Mouse (Mus musculus): ENCODE measurements at regions not wholly inside any gene's neighbourhood (a gene's known extent, or its start where the extent isn't known, plus 50 kb on each side); places are given as distances from the start of the nearest gene placed in this dataset.

DNA sequence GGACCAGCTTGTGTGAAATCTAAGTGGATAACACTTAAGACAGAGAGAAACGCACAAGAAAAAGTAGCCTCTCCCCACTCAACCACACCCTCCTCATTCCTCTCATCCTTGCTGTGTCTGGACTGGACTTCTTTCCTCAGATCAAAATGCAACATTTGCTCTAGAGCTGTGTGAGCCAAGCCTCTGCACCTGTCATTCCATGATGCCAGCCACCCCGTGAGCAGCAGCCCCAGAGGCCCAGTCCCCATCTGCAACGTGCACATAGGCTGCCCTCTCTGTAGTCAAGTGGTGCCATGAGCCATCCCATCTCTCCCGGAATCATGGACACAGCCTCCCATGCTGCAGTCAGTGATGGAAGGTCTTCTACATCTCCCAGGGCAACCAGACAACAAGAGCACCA, 55.1 kb upstream of the Gpc1 start:
- whole genome bisulfite sequencing, result 89% methylated on average over 4 of the region's 4 CpGs
- H3K9me3 ChIP-seq (ENCODE audit: control insufficient read depth, low read length), result no peaks in the 10 kb centered on the region
- no peaks in the 10 kb centered on the region for H3K27me3 ChIP-seq (ENCODE audit: control insufficient read depth, insufficient read depth, low read length)
- H3K4me1 ChIP-seq (ENCODE audit: control insufficient read depth, insufficient read depth, low read length), result peaks cover 14% of the 10 kb centered on the region
- no peak overlapping the region for H3K4me2 ChIP-seq
- no peak for ATAC-seq (ENCODE audit: low FRiP score)
- DNase-seq (ENCODE audit: low spot score, missing footprints), result no peak
- H3K27ac ChIP-seq (ENCODE audit: low read depth, low read length), result no peak overlapping the region
- H3K9ac ChIP-seq (ENCODE audit: low read length), result no peak overlapping the region
- no peak overlapping the region for H3K4me3 ChIP-seq (ENCODE audit: low read depth, low read length)
- no peaks in the 10 kb centered on the region for H3K36me3 ChIP-seq (ENCODE audit: control insufficient read depth, insufficient read depth, low read length)

DNA sequence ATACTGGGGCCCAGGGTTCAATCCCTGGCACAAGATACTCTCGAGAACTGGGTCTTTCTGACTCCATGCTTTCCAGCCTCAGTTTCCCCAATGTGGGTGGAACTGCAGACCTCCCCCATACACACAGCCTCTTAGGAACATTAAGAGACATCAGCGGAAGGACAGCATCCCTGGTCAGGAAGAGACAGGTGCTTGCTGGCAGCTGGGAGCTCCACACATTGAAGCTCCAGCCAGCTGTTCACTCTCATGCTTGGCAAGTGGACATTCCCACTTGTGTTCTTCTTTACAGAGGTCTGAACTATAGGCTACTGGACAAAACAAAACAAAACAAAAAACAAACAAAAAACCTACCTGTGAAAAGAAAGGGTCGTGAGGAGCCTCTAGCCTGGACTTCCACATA, 55.5 kb upstream of the Gpc1 start:
- no peak overlapping the region for H3K4me2 ChIP-seq
- no peaks in the 10 kb centered on the region for H3K36me3 ChIP-seq (ENCODE audit: control insufficient read depth, insufficient read depth, low read length)
- no peak overlapping the region for H3K9ac ChIP-seq (ENCODE audit: low read length)
- no peaks in the 10 kb centered on the region for H3K9me3 ChIP-seq (ENCODE audit: control insufficient read depth, low read length)
- no peak overlapping the region for H3K4me3 ChIP-seq (ENCODE audit: low read depth, low read length)
- WGBS, result 85% methylated on average over 3 of the region's 3 CpGs
- ATAC-seq (ENCODE audit: low FRiP score) (no peak), DNase-seq (ENCODE audit: low spot score, missing footprints) (no peak)
- H3K27ac ChIP-seq (ENCODE audit: low read depth, low read length), result no peak overlapping the region
- peaks cover 14% of the 10 kb centered on the region for H3K4me1 ChIP-seq (ENCODE audit: control insufficient read depth, insufficient read depth, low read length)
- H3K27me3 ChIP-seq (ENCODE audit: control insufficient read depth, insufficient read depth, low read length), result no peaks in the 10 kb centered on the region

DNA sequence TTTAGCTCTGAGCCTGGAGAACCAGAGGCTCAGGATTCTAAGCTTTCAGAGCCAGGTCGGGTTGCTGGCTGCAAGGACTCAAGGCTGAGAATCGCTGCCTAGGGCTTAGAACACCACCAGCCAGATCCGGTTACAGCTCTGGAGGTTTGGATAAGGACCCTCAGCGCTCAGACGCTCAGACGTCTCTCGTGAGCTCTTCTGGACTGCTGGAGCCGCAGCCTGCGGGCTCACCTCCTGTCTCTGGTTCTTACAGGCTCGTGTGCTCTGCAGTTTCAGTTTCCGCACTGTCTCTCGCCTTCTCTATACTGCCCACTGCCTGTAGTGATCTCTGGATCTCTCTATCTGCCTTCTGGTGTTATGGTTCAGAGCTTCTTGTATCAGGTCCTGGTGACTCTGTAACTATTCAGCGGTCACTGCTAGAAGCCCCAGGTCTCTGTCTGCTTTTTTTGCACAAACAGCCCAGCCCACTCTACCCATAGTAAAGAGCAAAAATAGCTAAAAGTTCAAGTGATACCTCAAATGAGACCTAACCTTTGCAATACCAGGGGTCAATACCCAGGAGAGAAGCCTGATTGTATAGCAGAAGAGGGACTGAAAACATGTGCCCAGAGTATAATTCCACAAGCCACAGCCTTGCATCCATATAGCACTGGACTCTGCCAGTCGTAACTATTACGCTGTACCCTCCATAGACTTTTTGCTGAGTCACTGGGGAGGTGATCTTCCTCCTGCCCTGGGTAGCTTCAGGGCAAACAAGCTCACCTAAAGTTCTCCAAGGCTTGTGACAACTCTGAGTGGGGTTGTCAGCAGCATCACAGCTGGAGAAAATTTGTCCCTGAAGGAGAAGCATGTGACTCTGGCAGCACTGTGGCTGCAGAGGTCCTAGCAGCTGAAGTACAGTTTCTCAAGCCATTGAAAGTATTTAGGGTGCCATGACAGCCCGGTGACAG, 56.4 kb upstream of the Gpc1 start:
- Histone ChIP-seq H3K9ac (ENCODE audit: low read length) (peak overlapping the region; percentile 12; the same call in 1 of the 2 replicates), H3K27me3 (ENCODE audit: control insufficient read depth, insufficient read depth, low read length) (no peaks in the 10 kb centered on the region), H3K4me3 (ENCODE audit: low read depth, low read length) (no peak overlapping the region), H3K4me1 (ENCODE audit: control insufficient read depth, insufficient read depth, low read length) (peaks cover 14% of the 10 kb centered on the region), H3K27ac (ENCODE audit: low read depth, low read length) (no peak overlapping the region), H3K4me2 (0 out of 2 replicates have a peak overlapping the region, but pooled peaks have one; percentile 6), H3K9me3 (ENCODE audit: control insufficient read depth, low read length) (no peaks in the 10 kb centered on the region), H3K36me3 (ENCODE audit: control insufficient read depth, insufficient read depth, low read length) (no peaks in the 10 kb centered on the region)
- ATAC-seq (ENCODE audit: low FRiP score) (no peak), DNase-seq (ENCODE audit: low spot score, missing footprints) (peak; percentile 88)
- WGBS, result 49% methylated on average over 16 of the region's 16 CpGs

DNA sequence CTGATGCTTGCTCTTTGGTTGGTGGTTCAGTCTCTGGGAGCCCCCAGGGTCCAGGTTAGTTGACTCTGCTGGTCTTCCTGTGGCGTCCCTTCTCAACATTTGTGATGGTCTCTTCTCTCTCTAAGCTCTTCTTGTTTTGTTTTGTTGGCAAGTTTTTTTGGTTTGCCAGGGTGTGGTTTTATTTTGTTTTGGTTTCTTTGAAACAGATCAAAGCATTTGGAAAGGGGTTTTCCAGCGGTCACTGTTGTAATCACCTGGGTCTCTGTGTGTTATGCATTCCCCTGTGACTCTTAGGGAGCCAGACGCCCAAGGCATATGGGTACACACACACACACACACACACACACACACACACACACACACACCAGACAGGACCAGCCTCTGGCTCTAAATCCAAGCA, 57.4 kb upstream of the Gpc1 start:
- Histone ChIP-seq H3K36me3 (ENCODE audit: control insufficient read depth, insufficient read depth, low read length) (no peaks in the 10 kb centered on the region), H3K4me1 (ENCODE audit: control insufficient read depth, insufficient read depth, low read length) (peaks cover 14% of the 10 kb centered on the region), H3K27me3 (ENCODE audit: control insufficient read depth, insufficient read depth, low read length) (no peaks in the 10 kb centered on the region), H3K9ac (ENCODE audit: low read length) (no peak overlapping the region), H3K4me3 (ENCODE audit: low read depth, low read length) (no peak overlapping the region), H3K4me2 (no peak overlapping the region), H3K9me3 (ENCODE audit: control insufficient read depth, low read length) (no peaks in the 10 kb centered on the region), H3K27ac (ENCODE audit: low read depth, low read length) (no peak overlapping the region)
- no peak for ATAC-seq (ENCODE audit: low FRiP score)
- WGBS, result 77% methylated on average over 3 of the region's 3 CpGs
- DNase-seq (ENCODE audit: low spot score, missing footprints), result no peak

DNA sequence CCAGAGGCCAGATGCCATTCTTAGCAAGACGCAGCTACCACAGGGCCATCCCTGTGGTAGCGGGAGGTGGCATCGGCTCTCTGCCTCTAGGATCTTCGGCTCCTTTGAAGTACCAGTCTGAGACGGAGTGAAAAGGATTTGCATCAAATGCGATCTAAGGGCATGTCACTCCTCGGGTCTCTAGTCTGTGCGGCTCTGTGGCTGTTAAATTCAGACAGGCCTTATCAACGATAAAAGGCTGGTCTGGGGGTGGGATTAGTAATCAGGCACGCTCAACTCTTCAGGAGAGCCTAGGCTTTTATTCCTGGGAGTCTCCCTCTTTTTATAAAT, 58.7 kb upstream of the Gpc1 start:
- no peak overlapping the region for H3K4me3 ChIP-seq (ENCODE audit: low read depth, low read length)
- peak; percentile 78 for ATAC-seq (ENCODE audit: low FRiP score)
- H3K9ac ChIP-seq (ENCODE audit: low read length), result no peak overlapping the region
- DNase-seq (ENCODE audit: low spot score, missing footprints), result no peak
- H3K4me2 ChIP-seq, result no peak overlapping the region
- 25% methylated on average over 10 of the region's 10 CpGs for WGBS
- H3K27me3 ChIP-seq (ENCODE audit: control insufficient read depth, insufficient read depth, low read length), result no peaks in the 10 kb centered on the region
- peaks cover 14% of the 10 kb centered on the region for H3K4me1 ChIP-seq (ENCODE audit: control insufficient read depth, insufficient read depth, low read length)
- H3K27ac ChIP-seq (ENCODE audit: low read depth, low read length), result 0 out of 2 replicates have a peak overlapping the region, but pooled peaks have one; percentile 22
- H3K36me3 ChIP-seq (ENCODE audit: control insufficient read depth, insufficient read depth, low read length), result no peaks in the 10 kb centered on the region
- no peaks in the 10 kb centered on the region for H3K9me3 ChIP-seq (ENCODE audit: control insufficient read depth, low read length)

DNA sequence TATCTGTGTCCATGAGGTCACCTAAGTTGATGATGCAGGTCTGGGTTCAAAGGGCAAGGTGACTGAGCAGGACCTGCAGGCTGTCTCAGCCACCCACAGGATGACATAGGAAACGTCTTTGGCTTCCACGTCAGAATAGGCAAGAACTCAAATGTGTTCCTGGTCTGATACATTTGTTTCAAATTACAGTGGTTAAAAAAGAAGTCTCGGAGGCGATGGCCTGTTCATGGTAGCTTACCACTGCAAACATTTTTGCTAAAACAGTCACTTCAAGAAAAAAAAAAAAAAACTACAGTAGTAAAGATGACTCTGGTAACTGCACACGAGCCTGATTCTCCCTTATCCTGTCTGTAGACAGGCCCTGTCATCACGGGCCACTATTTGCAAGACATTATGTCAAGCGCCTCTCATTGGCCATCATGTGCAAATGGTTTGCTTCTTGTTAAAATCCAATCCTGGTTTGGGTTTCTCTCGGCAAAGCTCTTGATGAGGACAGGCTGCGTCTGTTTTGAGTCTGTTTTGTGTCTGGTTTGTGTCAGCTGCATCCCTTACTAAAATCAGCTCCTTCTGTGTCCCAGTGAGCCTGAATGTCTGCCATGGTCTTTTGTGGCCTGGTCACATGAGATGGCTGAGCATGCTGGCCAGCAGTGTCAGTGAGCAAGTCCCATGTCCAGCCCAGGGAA, 59.2 kb upstream of the Gpc1 start:
- H3K4me1 ChIP-seq (ENCODE audit: control insufficient read depth, insufficient read depth, low read length), result peaks cover 14% of the 10 kb centered on the region
- H3K27me3 ChIP-seq (ENCODE audit: control insufficient read depth, insufficient read depth, low read length), result no peaks in the 10 kb centered on the region
- H3K9ac ChIP-seq (ENCODE audit: low read length), result no peak overlapping the region
- H3K4me3 ChIP-seq (ENCODE audit: low read depth, low read length), result no peak overlapping the region
- no peaks in the 10 kb centered on the region for H3K9me3 ChIP-seq (ENCODE audit: control insufficient read depth, low read length)
- WGBS, result 71% methylated on average over 9 of the region's 9 CpGs
- 0 out of 2 replicates have a peak overlapping the region, but pooled peaks have one; percentile 22 for H3K27ac ChIP-seq (ENCODE audit: low read depth, low read length)
- peak; percentile 89 for DNase-seq (ENCODE audit: low spot score, missing footprints)
- no peak for ATAC-seq (ENCODE audit: low FRiP score)
- H3K36me3 ChIP-seq (ENCODE audit: control insufficient read depth, insufficient read depth, low read length), result no peaks in the 10 kb centered on the region
- H3K4me2 ChIP-seq, result no peak overlapping the region

DNA sequence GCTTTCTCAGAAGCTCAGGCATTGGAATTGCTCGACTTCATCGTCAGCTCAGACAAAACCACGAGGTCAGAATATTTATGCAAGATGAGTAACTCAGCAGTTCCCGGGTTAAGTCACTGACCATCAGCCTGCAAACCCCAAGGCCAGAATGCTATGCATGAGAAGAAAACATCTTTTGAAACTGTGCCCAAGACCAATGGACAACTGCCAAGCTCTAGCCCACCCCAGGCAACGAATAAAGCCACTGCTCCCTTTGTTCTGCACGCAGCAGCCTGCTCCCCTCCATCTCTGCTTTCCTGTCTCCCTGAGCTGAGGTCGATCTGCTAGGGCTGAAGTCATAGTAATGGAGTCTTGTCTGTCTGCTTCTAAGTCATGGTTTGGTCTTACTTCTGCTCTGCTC, 61.7 kb upstream of the Gpc1 start:
- ATAC-seq (ENCODE audit: low FRiP score) (no peak), DNase-seq (ENCODE audit: low spot score, missing footprints) (no peak)
- no peak overlapping the region for H3K4me3 ChIP-seq (ENCODE audit: low read depth, low read length)
- no peak overlapping the region for H3K27ac ChIP-seq (ENCODE audit: low read depth, low read length)
- H3K4me2 ChIP-seq, result no peak overlapping the region
- H3K27me3 ChIP-seq (ENCODE audit: control insufficient read depth, insufficient read depth, low read length), result no peaks in the 10 kb centered on the region
- H3K9me3 ChIP-seq (ENCODE audit: control insufficient read depth, low read length), result no peaks in the 10 kb centered on the region
- WGBS, result 72% methylated on average over 7 of the region's 7 CpGs
- no peaks in the 10 kb centered on the region for H3K36me3 ChIP-seq (ENCODE audit: control insufficient read depth, insufficient read depth, low read length)
- H3K4me1 ChIP-seq (ENCODE audit: control insufficient read depth, insufficient read depth, low read length), result peaks cover 12% of the 10 kb centered on the region
- H3K9ac ChIP-seq (ENCODE audit: low read length), result no peak overlapping the region

DNA sequence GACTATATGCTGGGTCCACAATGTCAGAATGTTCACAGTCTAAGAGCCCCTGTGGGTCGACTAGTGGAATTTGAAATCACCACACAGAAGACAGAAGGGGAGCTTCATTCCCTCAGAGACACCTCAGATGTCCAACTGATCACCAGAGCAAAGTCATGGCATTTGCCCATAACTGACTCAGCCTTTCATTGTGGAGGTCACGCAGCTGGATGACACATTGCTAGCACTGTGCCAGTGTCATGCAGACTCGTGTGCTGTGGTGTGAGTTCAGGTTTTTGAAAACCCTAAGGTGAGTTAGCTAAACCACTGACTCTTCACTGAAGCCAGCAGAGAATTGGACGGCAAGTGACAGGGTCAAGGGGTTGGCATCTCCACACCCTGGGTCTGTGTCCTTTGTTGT, 62.3 kb upstream of the Gpc1 start:
- DNase-seq (ENCODE audit: low spot score, missing footprints), result peak; percentile 37
- no peak overlapping the region for H3K27ac ChIP-seq (ENCODE audit: low read depth, low read length)
- no peak for ATAC-seq (ENCODE audit: low FRiP score)
- no peaks in the 10 kb centered on the region for H3K27me3 ChIP-seq (ENCODE audit: control insufficient read depth, insufficient read depth, low read length)
- no peaks in the 10 kb centered on the region for H3K9me3 ChIP-seq (ENCODE audit: control insufficient read depth, low read length)
- no peak overlapping the region for H3K4me3 ChIP-seq (ENCODE audit: low read depth, low read length)
- peaks cover 10% of the 10 kb centered on the region for H3K4me1 ChIP-seq (ENCODE audit: control insufficient read depth, insufficient read depth, low read length)
- no peak overlapping the region for H3K9ac ChIP-seq (ENCODE audit: low read length)
- H3K36me3 ChIP-seq (ENCODE audit: control insufficient read depth, insufficient read depth, low read length), result no peaks in the 10 kb centered on the region
- 77% methylated on average over 4 of the region's 4 CpGs for WGBS
- H3K4me2 ChIP-seq, result no peak overlapping the region

DNA sequence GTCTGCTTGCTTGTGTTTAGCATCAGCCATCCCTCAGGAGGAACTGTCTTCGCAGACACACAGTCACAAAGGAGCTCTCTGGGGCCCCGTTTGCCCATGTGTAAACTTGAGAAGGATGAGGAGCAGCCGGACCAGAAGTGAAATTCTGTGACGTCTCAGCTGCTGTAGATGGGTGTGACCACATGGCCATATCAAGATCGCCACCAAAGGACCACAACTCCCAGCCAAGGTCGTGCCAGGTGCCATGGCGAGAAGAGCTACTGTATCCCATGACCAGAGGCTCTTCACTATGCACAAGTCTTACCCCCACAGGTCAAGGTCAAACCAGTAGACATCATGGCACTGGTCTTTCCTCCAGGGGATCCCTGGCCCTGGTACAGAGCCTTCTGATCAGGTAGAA, 64.9 kb upstream of the Gpc1 start:
- DNase-seq (ENCODE audit: low spot score, missing footprints) (peak; percentile 65), ATAC-seq (ENCODE audit: low FRiP score) (no peak; the same call in 1 of the 2 replicates)
- Histone ChIP-seq H3K4me1 (ENCODE audit: control insufficient read depth, insufficient read depth, low read length) (peaks cover 2% of the 10 kb centered on the region; the same call in 1 of the 2 replicates), H3K4me3 (ENCODE audit: low read depth, low read length) (no peak overlapping the region), H3K4me2 (no peak overlapping the region), H3K27me3 (ENCODE audit: control insufficient read depth, insufficient read depth, low read length) (no peaks in the 10 kb centered on the region), H3K27ac (ENCODE audit: low read depth, low read length) (no peak overlapping the region), H3K9ac (ENCODE audit: low read length) (no peak overlapping the region), H3K9me3 (ENCODE audit: control insufficient read depth, low read length) (no peaks in the 10 kb centered on the region), H3K36me3 (ENCODE audit: control insufficient read depth, insufficient read depth, low read length) (no peaks in the 10 kb centered on the region)
- WGBS, result 86% methylated on average over 7 of the region's 7 CpGs

Measured in midbrain, embryonic 11.5 days (tissue).